Mouse (Mus musculus): ENCODE data around the gene Irx1.

GRCm38 (mm10) chr13:71951966-71952365 is 11.6 kb downstream of the Irx1 start:
- TF ChIP-seq POLR2A (IDR thresholded peaks at IDR 0.05; ENCODE audit: control insufficient read depth, low read depth, low read length) = no peak
- no peak for TF ChIP-seq CTCF (IDR thresholded peaks at IDR 0.05; ENCODE audit: control insufficient read depth, insufficient read depth, insufficient replicate concordance, low read depth, low read length)
